Mouse (Mus musculus) ES-E14 (cell line): ENCODE results near the gene Slc16a6.

Experiments used
- CHD2 ChIP-seq: IDR thresholded peaks from 2 replicates; pipeline ENCODE4 v1.6.1; 2014; ENCODE audit warnings: mild to moderate bottlenecking, low read depth, low read length, inconsistent platforms
- HCFC1 ChIP-seq: IDR thresholded peaks from 2 replicates; pipeline ENCODE4 v1.6.1; 2012; ENCODE audit warnings: low read length, inconsistent platforms, borderline replicate concordance; ENCODE audit not compliant: insufficient read depth
- MAFK ChIP-seq: IDR thresholded peaks from 2 replicates; pipeline ENCODE4 v1.6.1; 2014; ENCODE audit warnings: mild to moderate bottlenecking, low read depth, low read length, inconsistent platforms; ENCODE audit not compliant: insufficient read depth
- ZNF384 ChIP-seq: IDR thresholded peaks from 2 replicates; pipeline ENCODE4 v1.6.1; 2012; ENCODE audit warnings: low read depth, low read length, inconsistent platforms

DNA sequence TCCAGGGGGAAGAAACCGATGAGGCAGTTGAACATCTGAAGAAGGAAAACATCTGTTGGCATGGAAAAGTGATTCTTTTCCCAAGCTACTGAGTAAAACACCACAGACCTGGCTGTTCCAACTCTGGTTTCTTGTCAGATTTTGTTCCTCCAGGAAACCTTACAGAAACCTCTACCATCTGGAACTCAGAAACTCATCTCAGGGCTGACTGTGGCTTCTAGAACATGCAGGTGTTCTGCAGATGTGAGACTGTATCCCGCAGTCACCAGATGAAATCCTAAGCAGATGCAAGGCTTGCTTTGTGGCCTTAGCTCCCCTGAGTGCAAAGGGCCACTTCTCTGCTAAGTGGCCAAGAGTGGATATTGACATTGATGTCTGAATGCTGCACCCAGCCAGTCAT lies 16.4 kb upstream of the Slc16a6 start:
- TF ChIP-seq HCFC1 = no peak
- no peak for TF ChIP-seq MAFK
- TF ChIP-seq CHD2 = no peak
- no peak for TF ChIP-seq ZNF384
